Mouse (Mus musculus) testis, adult 2 months (tissue): ENCODE measurements around the gene Ano8.
A peak's percentile ranks its signal among the peaks of the same experiment; 100 is the strongest.

ENCODE experiments used
- CTCF ChIP-seq: fragments of 200-500 bp; IDR thresholded peaks from 2 replicates; pipeline ENCODE4 v1.5.1; 2012; ENCODE audit warnings: low read depth, mild to moderate bottlenecking, inconsistent platforms, low read length, moderate library complexity; ENCODE audit not compliant: control insufficient read depth, insufficient read depth, insufficient replicate concordance
- POLR2A ChIP-seq: fragments of 200-500 bp; IDR thresholded peaks from 2 replicates; pipeline ENCODE4 v1.6.1; 2012; ENCODE audit warnings: low read depth, mild to moderate bottlenecking, inconsistent platforms, low read length, moderate library complexity; ENCODE audit not compliant: control insufficient read depth

GRCm38 (mm10) chr8:71495039-71495438 is 9.3 kb upstream of the Ano8 start:
- TF ChIP-seq POLR2A = no peak
- TF ChIP-seq CTCF = peak; percentile 75; the same call in 1 of the 2 replicates
